Mouse (Mus musculus) myocyte (in vitro differentiated cells): Measurements from ENCODE around the gene Ift43. TPM values are rescaled to one million over a fixed set of nuclear protein-coding genes. Genes with fewer than 3 reads are reported as not detected.
A peak's percentile ranks its signal among the peaks of the same experiment; 100 is the strongest.

Experiments used
- H3K27me3 ChIP-seq: one replicate; pipeline ENCODE4 v1.6.1; 2011; ENCODE audit not compliant: control insufficient read depth, insufficient read depth, insufficient read length
- H3K36me3 ChIP-seq: one replicate; pipeline ENCODE4 v1.6.1; 2011; ENCODE audit not compliant: control insufficient read depth, insufficient read depth
- H3K4me2 ChIP-seq: one replicate; pipeline ENCODE4 v1.6.1; 2011; ENCODE audit warnings: low read depth, control low read depth
- H3K4me3 ChIP-seq: one replicate; pipeline ENCODE4 v1.5.1; 2011; ENCODE audit warnings: mild to moderate bottlenecking, control low read depth, moderate library complexity
- H3K79me2 ChIP-seq: one replicate; pipeline ENCODE4 v1.6.1; 2011; ENCODE audit not compliant: control insufficient read depth, insufficient read depth
- H3ac ChIP-seq: one replicate; pipeline ENCODE4 v1.6.1; 2011; ENCODE audit not compliant: control insufficient read depth, insufficient read length
- CEBPB ChIP-seq: IDR thresholded peaks from 2 replicates; pipeline ENCODE4 v1.6.1; 2011; ENCODE audit warnings: mild to moderate bottlenecking, moderate library complexity; ENCODE audit not compliant: poor library complexity, insufficient read depth, severe bottlenecking
- E2F4 ChIP-seq: IDR thresholded peaks from one replicate; pipeline ENCODE4 v1.6.1; 2011; ENCODE audit warnings: mild to moderate bottlenecking, control low read depth, moderate library complexity; ENCODE audit not compliant: insufficient read depth
- MAX ChIP-seq: IDR thresholded peaks from one replicate; pipeline ENCODE4 v1.6.1; 2011; ENCODE audit warnings: low read depth, mild to moderate bottlenecking, control low read depth
- MYOD1 ChIP-seq, 3 experiments: IDR thresholded peaks; one replicate each; pipeline ENCODE4 v1.6.1; 2011; ENCODE audit warnings: control low read depth in 2 of 3, low read depth in 2 of 3, mild to moderate bottlenecking in 2 of 3, moderate library complexity in 1 of 3; ENCODE audit not compliant: insufficient read length in 2 of 3, control insufficient read depth in 1 of 3
- MYOG ChIP-seq, 3 experiments: IDR thresholded peaks; one replicate each; pipeline ENCODE4 v1.6.1; 2011; ENCODE audit warnings: control low read depth in 2 of 3, low read depth in 2 of 3, mild to moderate bottlenecking in 2 of 3; ENCODE audit not compliant: insufficient read length in 2 of 3, control insufficient read depth in 1 of 3, insufficient read depth in 1 of 3
- POLR2A ChIP-seq: IDR thresholded peaks from one replicate; pipeline ENCODE4 v1.6.1; 2011; ENCODE audit warnings: low read depth, mild to moderate bottlenecking, control low read depth, moderate library complexity; ENCODE audit not compliant: insufficient read length
- POLR2AphosphoS2 ChIP-seq: IDR thresholded peaks from one replicate; pipeline ENCODE4 v1.6.1; 2011; ENCODE audit warnings: low read depth, control low read depth; ENCODE audit not compliant: insufficient read length
- REST ChIP-seq: IDR thresholded peaks from one replicate; pipeline ENCODE4 v1.6.1; 2011; ENCODE audit warnings: mild to moderate bottlenecking, control low read depth, moderate library complexity; ENCODE audit not compliant: insufficient read depth, insufficient read length
- SRF ChIP-seq: IDR thresholded peaks from one replicate; pipeline ENCODE4 v1.6.1; 2011; ENCODE audit warnings: low read depth; ENCODE audit not compliant: control insufficient read depth, insufficient read length
- TCF12 ChIP-seq: IDR thresholded peaks from one replicate; pipeline ENCODE4 v1.6.1; 2011; ENCODE audit warnings: mild to moderate bottlenecking, control low read depth; ENCODE audit not compliant: poor library complexity, insufficient read depth, severe bottlenecking
- TCF3 ChIP-seq: IDR thresholded peaks from one replicate; pipeline ENCODE4 v1.6.1; 2011; ENCODE audit warnings: low read depth, control low read depth; ENCODE audit not compliant: insufficient read length
- USF1 ChIP-seq: IDR thresholded peaks from one replicate; pipeline ENCODE4 v1.6.1; 2011; ENCODE audit warnings: low read depth, mild to moderate bottlenecking, control low read depth, moderate library complexity
- polyA plus RNA-seq: library from polyadenylated mRNA; unstranded; fragments of >200 nt; fragmentation: generic; extraction: Trizol; gene quantifications from one replicate; pipeline ENCODE4 v1.2.1, GENCODE M21; 2012; ENCODE audit warnings: missing spikeins

The Ift43 gene
- polyA plus RNA-seq, 1 experiment, result 93.4 TPM

DNA sequence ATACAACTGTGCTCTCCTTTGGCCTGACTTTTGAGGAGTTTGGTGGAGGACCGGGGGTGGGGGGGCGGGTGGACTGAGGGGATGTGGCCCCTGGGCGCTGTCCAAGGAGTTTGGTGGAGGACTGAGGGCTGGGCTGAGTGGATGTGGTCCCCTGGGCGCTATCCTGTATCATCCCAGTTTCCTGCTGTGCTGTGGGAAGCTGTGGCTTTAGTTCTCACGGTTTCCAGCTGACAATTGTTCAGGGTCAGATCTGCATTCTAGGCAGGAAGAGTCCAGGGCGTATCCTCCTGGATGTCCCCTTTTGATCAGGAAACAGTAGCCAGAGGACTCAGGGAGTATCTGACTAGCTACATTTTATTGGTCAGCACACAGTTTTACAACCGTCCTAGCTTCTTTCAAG is 5.7 kb downstream of the Ift43 start:
- H3K79me2 ChIP-seq, result peaks cover 12% of the 10 kb centered on the region
- H3K36me3 ChIP-seq, result peaks cover 4% of the 10 kb centered on the region
- TF ChIP-seq MYOG (IDR thresholded peaks at IDR 0.05; ENCODE audit: control insufficient read depth in 1 of 3, insufficient read depth in 1 of 3, insufficient read length in 2 of 3, low read depth in 2 of 3), result no peak
- no peak for TF ChIP-seq REST
- no peak for TF ChIP-seq TCF12
- TF ChIP-seq SRF, result no peak
- no peak for TF ChIP-seq MYOD1 (IDR thresholded peaks at IDR 0.05; ENCODE audit: control insufficient read depth in 1 of 3, insufficient read length in 2 of 3, low read depth in 2 of 3)
- no peak for TF ChIP-seq TCF3
- TF ChIP-seq MAX, result no peak
- no peak for TF ChIP-seq E2F4
- TF ChIP-seq USF1, result no peak
- TF ChIP-seq POLR2AphosphoS2, result no peak
- TF ChIP-seq POLR2A, result no peak
- H3ac ChIP-seq, result no peak overlapping the region
- H3K4me3 ChIP-seq, result no peak overlapping the region
- no peaks in the 10 kb centered on the region for H3K27me3 ChIP-seq
- H3K4me2 ChIP-seq, result no peak overlapping the region

- Histone ChIP-seq H3K4me2 (no peak overlapping the region), H3K27me3 (no peaks in the 10 kb centered on the region), H3K36me3 (peaks cover 4% of the 10 kb centered on the region), H3K79me2 (no peaks in the 10 kb centered on the region), H3K4me3 (no peak overlapping the region), H3ac (no peak overlapping the region)
- TF ChIP-seq POLR2AphosphoS2 (no peak), MYOD1 (IDR thresholded peaks at IDR 0.05; ENCODE audit: control insufficient read depth in 1 of 3, insufficient read length in 2 of 3, low read depth in 2 of 3) (no peak), E2F4 (no peak), CEBPB (no peak), TCF12 (no peak)
Observed at GRCm38 (mm10) chr12:86090764-86091163, 8.4 kb downstream of the Ift43 start.

DNA sequence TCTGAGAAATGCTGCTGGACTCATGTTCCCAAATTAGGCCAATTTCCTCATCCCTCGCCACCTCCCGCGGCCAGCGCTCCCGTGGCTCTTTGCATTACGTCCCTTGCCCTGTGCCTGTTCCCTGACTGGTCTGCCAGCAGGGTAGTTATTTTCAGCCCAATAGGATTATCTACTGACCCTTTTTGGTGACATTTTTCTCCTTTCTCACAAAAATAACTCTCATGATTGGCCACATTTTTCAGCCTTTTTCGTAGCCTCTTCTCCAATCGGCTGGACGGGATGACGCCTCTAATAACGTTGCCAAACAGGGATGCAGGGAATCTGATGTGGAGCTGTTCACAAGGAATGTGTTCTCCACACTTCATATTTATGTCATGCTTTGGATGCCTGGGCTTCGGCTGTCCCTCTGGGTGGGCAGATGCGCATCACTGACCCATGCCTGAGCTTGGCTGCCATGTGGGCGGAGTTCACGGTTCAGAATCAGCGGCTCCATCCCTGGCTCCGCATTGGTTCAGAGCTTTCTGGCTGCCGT is 9.3 kb downstream of the Ift43 start:
- Histone ChIP-seq H3K79me2 (no peaks in the 10 kb centered on the region), H3K36me3 (peaks cover 4% of the 10 kb centered on the region), H3K4me3 (no peak overlapping the region), H3ac (no peak overlapping the region), H3K4me2 (peak overlapping the region; percentile 51), H3K27me3 (no peaks in the 10 kb centered on the region)
- TF ChIP-seq MAX, result no peak
- no peak for TF ChIP-seq TCF3
- TF ChIP-seq SRF, result peak; percentile 84

DNA sequence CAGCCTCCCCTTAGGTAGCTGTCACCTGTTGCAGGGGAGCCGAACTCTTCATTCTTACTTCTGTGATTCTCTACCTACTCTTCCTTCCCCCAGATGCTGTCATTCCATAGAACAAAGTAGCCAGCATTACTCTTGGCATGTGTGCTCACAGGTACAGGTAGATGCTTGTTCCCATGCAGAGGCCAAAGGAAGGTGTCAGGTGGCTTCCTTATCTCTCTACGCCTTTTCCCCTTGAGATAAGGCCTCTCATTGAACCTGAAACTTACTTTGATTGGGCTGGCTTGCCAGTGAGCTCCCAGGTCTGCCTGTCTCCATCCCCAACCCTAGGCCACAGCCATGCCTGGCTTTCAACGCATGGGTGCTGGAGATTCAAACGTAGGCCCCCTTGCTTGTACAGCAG is 11.7 kb downstream of the Ift43 start:
- no peaks in the 10 kb centered on the region for H3K36me3 ChIP-seq
- TF ChIP-seq TCF3, result no peak
- no peak for TF ChIP-seq TCF12
- TF ChIP-seq USF1, result no peak
- TF ChIP-seq POLR2A, result no peak
- no peak for TF ChIP-seq MAX
- TF ChIP-seq CEBPB, result no peak
- no peak for TF ChIP-seq MYOD1 (IDR thresholded peaks at IDR 0.05; ENCODE audit: control insufficient read depth in 1 of 3, insufficient read length in 2 of 3, low read depth in 2 of 3)
- TF ChIP-seq E2F4, result no peak
- no peak for TF ChIP-seq REST
- TF ChIP-seq POLR2AphosphoS2, result no peak
- no peak for TF ChIP-seq SRF
- TF ChIP-seq MYOG (IDR thresholded peaks at IDR 0.05; ENCODE audit: control insufficient read depth in 1 of 3, insufficient read depth in 1 of 3, insufficient read length in 2 of 3, low read depth in 2 of 3), result no peak
- no peaks in the 10 kb centered on the region for H3K27me3 ChIP-seq
- H3K79me2 ChIP-seq, result no peaks in the 10 kb centered on the region
- no peak overlapping the region for H3ac ChIP-seq
- no peak overlapping the region for H3K4me3 ChIP-seq
- H3K4me2 ChIP-seq, result no peak overlapping the region

DNA sequence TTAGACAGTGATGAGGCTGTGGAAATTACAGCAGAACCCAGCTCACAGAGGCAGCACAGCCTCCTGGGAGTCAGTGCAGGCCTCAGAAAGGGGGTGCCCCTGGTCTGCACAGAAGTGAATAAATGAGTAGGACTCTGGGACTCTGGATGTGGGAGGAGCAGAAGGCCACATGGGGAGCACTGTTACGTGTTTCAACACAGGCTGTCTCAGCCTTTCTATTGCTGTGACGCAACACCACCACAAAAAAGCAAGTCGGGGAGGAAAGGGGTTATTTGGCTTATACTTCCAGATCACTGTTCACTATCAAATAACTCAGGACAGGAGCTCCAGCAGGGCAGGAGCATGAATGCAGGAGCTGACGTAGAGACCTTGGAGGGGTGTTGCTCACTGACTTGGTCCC is 13.5 kb downstream of the Ift43 start:
- no peak overlapping the region for H3ac ChIP-seq
- no peaks in the 10 kb centered on the region for H3K36me3 ChIP-seq
- H3K27me3 ChIP-seq, result no peaks in the 10 kb centered on the region
- no peak overlapping the region for H3K4me3 ChIP-seq
- H3K79me2 ChIP-seq, result no peaks in the 10 kb centered on the region
- peak; percentile 20; the same call in 1 of the 2 replicates for TF ChIP-seq CEBPB
- TF ChIP-seq MYOG (IDR thresholded peaks at IDR 0.05; ENCODE audit: control insufficient read depth in 1 of 3, insufficient read depth in 1 of 3, insufficient read length in 2 of 3, low read depth in 2 of 3), result no peak
- no peak overlapping the region for H3K4me2 ChIP-seq

DNA sequence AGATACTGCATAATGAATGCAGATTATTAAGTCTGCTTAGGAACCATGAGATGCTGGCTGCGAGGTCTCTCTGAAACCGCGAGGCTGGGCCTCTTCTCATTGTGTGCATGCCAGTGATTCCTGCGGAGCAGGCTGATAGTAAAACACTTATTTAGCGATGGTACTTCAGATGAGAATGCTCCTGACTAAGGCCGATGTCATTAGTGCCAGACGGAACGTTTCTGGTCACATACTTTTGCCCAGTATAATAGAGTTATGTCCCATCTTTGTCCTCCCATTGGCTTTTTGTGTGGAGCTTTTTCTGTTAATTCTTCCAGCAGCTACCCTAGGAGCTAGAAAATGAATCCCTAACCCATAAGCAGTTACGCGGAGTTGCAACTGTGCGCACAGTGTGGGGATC is 15.4 kb downstream of the Ift43 start:
- TF ChIP-seq USF1, result no peak
- no peak for TF ChIP-seq MYOG (IDR thresholded peaks at IDR 0.05; ENCODE audit: control insufficient read depth in 1 of 3, insufficient read depth in 1 of 3, insufficient read length in 2 of 3, low read depth in 2 of 3)
- no peak for TF ChIP-seq MYOD1 (IDR thresholded peaks at IDR 0.05; ENCODE audit: control insufficient read depth in 1 of 3, insufficient read length in 2 of 3, low read depth in 2 of 3)
- TF ChIP-seq E2F4, result no peak
- TF ChIP-seq CEBPB, result no peak
- TF ChIP-seq TCF12, result no peak
- Histone ChIP-seq H3K79me2 (no peaks in the 10 kb centered on the region), H3ac (no peak overlapping the region), H3K27me3 (no peaks in the 10 kb centered on the region), H3K36me3 (no peaks in the 10 kb centered on the region), H3K4me3 (no peak overlapping the region), H3K4me2 (no peak overlapping the region)
